Mouse (Mus musculus) liver, adult 2 months (tissue): ENCODE measurements around the gene Erc1.

Experiments
- CTCF ChIP-seq: fragments of 200-500 bp; IDR thresholded peaks from 2 replicates; pipeline ENCODE4 v1.5.1; 2011; ENCODE audit warnings: low read depth, low read length, control low read depth
- POLR2A ChIP-seq: fragments of 200-500 bp; IDR thresholded peaks from 2 replicates; pipeline ENCODE4 v1.6.1; 2011; ENCODE audit warnings: low read length, control low read depth; ENCODE audit not compliant: insufficient read depth; ENCODE audit errors: extremely low read depth

GRCm38 (mm10) chr6:119860236-119860635 lies 12.3 kb upstream of the Erc1 start:
- TF ChIP-seq CTCF = no peak
- no peak for TF ChIP-seq POLR2A
